Mouse (Mus musculus): ENCODE results near the gene Casp8. TPM values are rescaled to one million over a fixed set of nuclear protein-coding genes. Genes with fewer than 3 reads are reported as not detected.
"Not testable (repeated sequence)": the region's sequence is repeated elsewhere in the genome, so short reads cannot be mapped to it uniquely, and the experiment has no call there.

Gene Casp8
- total and polyA plus RNA-seq, 3 experiments = 36.2 to 59.3 (median 53.3) TPM

GRCm38 (mm10) chr1:58762576-58762975 lies 32.6 kb upstream of the Casp8 start:
- in situ Hi-C loops (cut with MboI; ENCODE audit: low pct_ligation_motif_present, low pct_unique_long_range_greater_than_20kb, low sequenced_read_pairs) = loop anchor here (10.0 to 25.0 kb wide), 2 partner anchors 132 to 375 kb away; no protein-coding TSS in a partner anchor
- Histone ChIP-seq H3K4me3 (replicated peaks in 1 of 3; ENCODE audit: low read depth in 2 of 3, low read length in 2 of 3, poor library complexity in 1 of 3) (no peak overlapping the region), H3K36me3 (replicated peaks in 1 of 2; ENCODE audit: control insufficient read depth in 1 of 2, insufficient read depth in 1 of 2, low read length in 1 of 2) (peaks cover 26 to 34% of the 10 kb centered on the region in 2 experiments), H3K9me3 (replicated peaks; ENCODE audit: low read length) (no peaks in the 10 kb centered on the region), H3K27me3 (replicated peaks) (no peaks in the 10 kb centered on the region), H3K9ac (ENCODE audit: insufficient read depth, low read depth) (no peak overlapping the region), H3K27ac (ENCODE audit: insufficient read depth, low read depth) (no peak overlapping the region), H3K79me2 (replicated peaks; ENCODE audit: control insufficient read depth, extremely low read depth, insufficient read depth, poor library complexity, severe bottlenecking) (no peaks in the 10 kb centered on the region), H3K4me1 (ENCODE audit: control insufficient read depth in 1 of 2, insufficient read depth in 2 of 2) (peaks cover 0 to 11% of the 10 kb centered on the region in 2 experiments; a peak in 2 of 4 replicates), H3K4me2 (ENCODE audit: insufficient read depth, low read depth, poor library complexity, severe bottlenecking) (no peak overlapping the region)
- DNase-seq (ENCODE audit: extremely low read depth) = no peak
- dilution Hi-C loops (cut with MboI; ENCODE audit: extremely low pct_ligation_motif_present, extremely low pct_unique_long_range_greater_than_20kb, low sequenced_read_pairs) = no loop called here
- no peak for TF ChIP-seq ZC3H11A (IDR thresholded peaks at IDR 0.05; ENCODE audit: low read depth, low read length)
- TF ChIP-seq MAX (IDR thresholded peaks at IDR 0.05; ENCODE audit: low read length) = no peak
- no peak for TF ChIP-seq SMC3 (IDR thresholded peaks at IDR 0.05; ENCODE audit: low read depth, low read length)
- TF ChIP-seq TCF12 (IDR thresholded peaks at IDR 0.05; ENCODE audit: low read depth, low read length) = no peak
- TF ChIP-seq HCFC1 (IDR thresholded peaks at IDR 0.05; ENCODE audit: low read depth, low read length) = no peak
- TF ChIP-seq MXI1 (IDR thresholded peaks at IDR 0.05; ENCODE audit: low read depth, low read length) = no peak
- TF ChIP-seq PAX5 (IDR thresholded peaks at IDR 0.05; ENCODE audit: low read length) = no peak
- TF ChIP-seq BHLHE40 (IDR thresholded peaks at IDR 0.05; ENCODE audit: low read depth, low read length) = no peak
- TF ChIP-seq E2F4 (IDR thresholded peaks at IDR 0.05; ENCODE audit: insufficient replicate concordance, low read depth, low read length) = no peak
- no peak for TF ChIP-seq NRF1 (IDR thresholded peaks at IDR 0.05; ENCODE audit: low read depth, low read length)
- no peak for TF ChIP-seq CHD2 (IDR thresholded peaks at IDR 0.05; ENCODE audit: low read length)
- TF ChIP-seq USF1 (IDR thresholded peaks at IDR 0.05; ENCODE audit: low read depth, low read length) = no peak
- no peak for TF ChIP-seq IRF4 (IDR thresholded peaks at IDR 0.05; ENCODE audit: low read depth, low read length)

GRCm38 (mm10) chr1:58766446-58766845 lies 28.7 kb upstream of the Casp8 start:
- H3K4me3 ChIP-seq (replicated peaks in 1 of 3; ENCODE audit: low read depth in 2 of 3, low read length in 2 of 3, poor library complexity in 1 of 3); dilution Hi-C loops (cut with MboI; ENCODE audit: extremely low pct_ligation_motif_present, extremely low pct_unique_long_range_greater_than_20kb, low sequenced_read_pairs); H3K9ac ChIP-seq (ENCODE audit: insufficient read depth, low read depth); H3K9me3 ChIP-seq (replicated peaks; ENCODE audit: low read length); DNase-seq (ENCODE audit: extremely low read depth); H3K27me3 ChIP-seq (replicated peaks); H3K4me2 ChIP-seq (ENCODE audit: insufficient read depth, low read depth, poor library complexity, severe bottlenecking); H3K27ac ChIP-seq (ENCODE audit: insufficient read depth, low read depth); H3K79me2 ChIP-seq (replicated peaks; ENCODE audit: control insufficient read depth, extremely low read depth, insufficient read depth, poor library complexity, severe bottlenecking); H3K36me3 ChIP-seq (replicated peaks in 1 of 2; ENCODE audit: control insufficient read depth in 1 of 2, insufficient read depth in 1 of 2, low read length in 1 of 2): not testable (repeated sequence)
- in situ Hi-C loops (cut with MboI; ENCODE audit: low pct_ligation_motif_present, low pct_unique_long_range_greater_than_20kb, low sequenced_read_pairs) = loop anchor here (10.0 to 25.0 kb wide), 2 partner anchors 128 to 371 kb away; no protein-coding TSS in a partner anchor
- peaks cover 0 to 11% of the 10 kb centered on the region in 2 experiments; a peak in 2 of 4 replicates for H3K4me1 ChIP-seq (ENCODE audit: control insufficient read depth in 1 of 2, insufficient read depth in 2 of 2)

GRCm38 (mm10) chr1:58769136-58769535 lies 26.0 kb upstream of the Casp8 start:
- dilution Hi-C loops (cut with MboI; ENCODE audit: extremely low pct_ligation_motif_present, extremely low pct_unique_long_range_greater_than_20kb, low sequenced_read_pairs) = no loop called here
- TF ChIP-seq NELFE (IDR thresholded peaks at IDR 0.05; ENCODE audit: low read depth, low read length) (no peak), E2F4 (IDR thresholded peaks at IDR 0.05; ENCODE audit: insufficient replicate concordance, low read depth, low read length) (no peak), MAZ (IDR thresholded peaks at IDR 0.05; ENCODE audit: low read depth, low read length) (no peak), POLR2AphosphoS2 (IDR thresholded peaks at IDR 0.05; ENCODE audit: low read depth, low read length) (no peak), MEF2A (IDR thresholded peaks at IDR 0.05; ENCODE audit: borderline replicate concordance, low read depth, low read length) (no peak), POLR2A (IDR thresholded peaks at IDR 0.05; ENCODE audit: low read depth, low read length) (no peak), ZMIZ1 (IDR thresholded peaks at IDR 0.05; ENCODE audit: low read depth, low read length) (no peak), HCFC1 (IDR thresholded peaks at IDR 0.05; ENCODE audit: low read depth, low read length) (no peak), NRF1 (IDR thresholded peaks at IDR 0.05; ENCODE audit: low read depth, low read length) (no peak), JUND (conservative IDR thresholded peaks at IDR 0.05; ENCODE audit: low read depth, low read length) (no peak), ZKSCAN1 (IDR thresholded peaks at IDR 0.05; ENCODE audit: borderline replicate concordance, low read depth, low read length) (no peak), BHLHE40 (IDR thresholded peaks at IDR 0.05; ENCODE audit: low read depth, low read length) (no peak), ZNF384 (IDR thresholded peaks at IDR 0.05; ENCODE audit: low read depth, low read length) (no peak), CTCF (conservative IDR thresholded peaks at IDR 0.05 in 1 of 2, IDR thresholded peaks at IDR 0.05 in 1 of 2; ENCODE audit: low read depth in 2 of 2, low read length in 2 of 2) (no peak), CHD1 (IDR thresholded peaks at IDR 0.05; ENCODE audit: low read depth, low read length) (no peak), TCF12 (IDR thresholded peaks at IDR 0.05; ENCODE audit: low read depth, low read length) (no peak), MAX (IDR thresholded peaks at IDR 0.05; ENCODE audit: low read length) (no peak), GABPA (IDR thresholded peaks at IDR 0.05; ENCODE audit: insufficient replicate concordance, low read depth, low read length) (no peak)

More at GRCm38 (mm10) chr1:58769136-58769535, 26.0 kb upstream of the Casp8 start:
- no peaks in the 10 kb centered on the region for H3K36me3 ChIP-seq (replicated peaks in 1 of 2; ENCODE audit: control insufficient read depth in 1 of 2, insufficient read depth in 1 of 2, low read length in 1 of 2)
- in situ Hi-C loops (cut with MboI; ENCODE audit: low pct_ligation_motif_present, low pct_unique_long_range_greater_than_20kb, low sequenced_read_pairs) = loop anchor here (10.0 to 25.0 kb wide), 2 partner anchors 126 to 368 kb away; no protein-coding TSS in a partner anchor
- H3K27me3 ChIP-seq (replicated peaks) = no peaks in the 10 kb centered on the region
- no peaks in the 10 kb centered on the region for H3K79me2 ChIP-seq (replicated peaks; ENCODE audit: control insufficient read depth, extremely low read depth, insufficient read depth, poor library complexity, severe bottlenecking)
- no peak overlapping the region for H3K27ac ChIP-seq (ENCODE audit: insufficient read depth, low read depth)
- H3K4me3 ChIP-seq (replicated peaks in 1 of 3; ENCODE audit: low read depth in 2 of 3, low read length in 2 of 3, poor library complexity in 1 of 3) = no peak overlapping the region
- no peak overlapping the region for H3K9ac ChIP-seq (ENCODE audit: insufficient read depth, low read depth)
- peaks cover 3 to 22% of the 10 kb centered on the region in 2 experiments for H3K4me1 ChIP-seq (ENCODE audit: control insufficient read depth in 1 of 2, insufficient read depth in 2 of 2)
- no peak overlapping the region for H3K4me2 ChIP-seq (ENCODE audit: insufficient read depth, low read depth, poor library complexity, severe bottlenecking)
- no peaks in the 10 kb centered on the region for H3K9me3 ChIP-seq (replicated peaks; ENCODE audit: low read length)
- DNase-seq (ENCODE audit: extremely low read depth) = no peak
